Mouse (Mus musculus): ENCODE measurements around the gene Phf19.

DNA sequence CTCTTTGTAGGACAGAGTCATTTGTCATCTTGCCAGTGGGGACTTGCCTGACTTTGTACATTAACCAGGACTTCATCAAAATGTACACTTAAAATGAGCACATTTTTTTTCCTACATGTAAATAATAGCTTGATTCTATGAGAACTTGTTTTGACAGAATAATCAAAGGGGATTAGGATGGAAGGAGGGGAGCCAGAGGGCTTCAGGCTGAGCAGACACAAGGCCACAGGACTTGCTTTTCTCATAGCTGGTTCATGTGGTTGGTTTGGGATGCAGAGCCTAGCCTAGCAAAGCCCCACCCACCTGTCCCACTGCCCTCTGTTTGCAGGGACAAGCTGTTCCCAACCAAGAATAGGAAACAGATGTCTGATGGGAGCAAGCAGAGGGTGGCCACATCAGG, 37.6 kb upstream of the Phf19 start:
- TF ChIP-seq POLR2A (IDR thresholded peaks at IDR 0.05; ENCODE audit: control insufficient read depth, low read depth, low read length) (no peak), CTCF (IDR thresholded peaks at IDR 0.05; ENCODE audit: control insufficient read depth, insufficient read depth, insufficient replicate concordance, low read depth, low read length) (no peak)
